Mouse (Mus musculus) heart, embryonic 14.5 days (tissue): Measurements from ENCODE around the gene Ppp2r5b. TPM values are rescaled to one million over a fixed set of nuclear protein-coding genes. Genes with fewer than 3 reads are reported as not detected.

Source experiments
- ATAC-seq: fragments of 200-750 bp; cut with Nextera tagmentation; 2 replicates; pipeline ENCODE4 v1.8.0; 2017; ENCODE audit warnings: low read depth, moderate TSS enrichment; ENCODE audit not compliant: insufficient number of reproducible peaks, insufficient read depth, low FRiP score
- H3K27ac ChIP-seq, 2 experiments: fragments of 200-500 bp in 1 of 2; fragments of 300-500 bp in 1 of 2; sonication (generic) in 1 of 2; replicated peaks in 1 of 2; 2 replicates each; pipeline ENCODE4 v1.5.1; 2012 to 2014; ENCODE audit warnings: low read depth in 2 of 2, low read length in 2 of 2, control low read depth in 1 of 2, mild to moderate bottlenecking in 1 of 2, mixed read lengths in 1 of 2; ENCODE audit not compliant: control insufficient read depth in 1 of 2, insufficient read depth in 1 of 2
- H3K27me3 ChIP-seq: fragments of 300-500 bp; sonication (generic); 2 replicates; pipeline ENCODE4 v1.6.1; 2014; ENCODE audit warnings: mild to moderate bottlenecking, low read length, control low read depth; ENCODE audit not compliant: control insufficient read depth, insufficient read depth
- H3K36me3 ChIP-seq: fragments of 300-500 bp; sonication (generic); 2 replicates; pipeline ENCODE4 v1.6.1; 2014; ENCODE audit warnings: mild to moderate bottlenecking, control low read depth, low read length, mixed read lengths; ENCODE audit not compliant: control insufficient read depth, insufficient read depth
- H3K4me1 ChIP-seq, 2 experiments: fragments of 200-500 bp in 1 of 2; fragments of 300-500 bp in 1 of 2; sonication (generic) in 1 of 2; 2 replicates each; pipeline ENCODE4 v1.6.1; 2012 to 2014; ENCODE audit warnings: low read length in 2 of 2, control low read depth in 1 of 2, mixed read lengths in 1 of 2; ENCODE audit not compliant: control insufficient read depth in 2 of 2, insufficient read depth in 2 of 2
- H3K4me2 ChIP-seq: fragments of 300-500 bp; sonication (generic); 2 replicates; pipeline ENCODE4 v1.6.1; 2014; ENCODE audit warnings: mild to moderate bottlenecking, low read length
- H3K4me3 ChIP-seq, 2 experiments: fragments of 200-500 bp in 1 of 2; fragments of 300-500 bp in 1 of 2; sonication (generic) in 1 of 2; 2 replicates each; pipeline ENCODE4 v1.5.1; 2012 to 2014; ENCODE audit warnings: low read length in 2 of 2, mild to moderate bottlenecking in 2 of 2, control low read depth in 1 of 2, low read depth in 1 of 2, moderate library complexity in 1 of 2; ENCODE audit not compliant: control insufficient read depth in 1 of 2, insufficient read depth in 1 of 2
- H3K9ac ChIP-seq: fragments of 300-500 bp; sonication (generic); 2 replicates; pipeline ENCODE4 v1.6.1; 2014; ENCODE audit warnings: mild to moderate bottlenecking, low read length
- H3K9me3 ChIP-seq: fragments of 300-500 bp; sonication (generic); 2 replicates; pipeline ENCODE4 v1.6.1; 2016; ENCODE audit warnings: low read length, control low read depth; ENCODE audit not compliant: control insufficient read depth
- WGBS: fragments of 180-500 bp; shearing (Covaris S2); extraction: QIAGEN DNeasy Blood & Tissue Kit; methylation state at CpG from one replicate; pipeline ENCODE4 v1.1.7; 2014; 5-methylcytosine and 5-hydroxymethylcytosine counted together
- polyA plus RNA-seq: library from polyadenylated mRNA; unstranded; fragments of >200 nt; fragmentation: Nextera tagmentation; extraction: Ambion mirVana; gene quantifications from 2 replicates; pipeline ENCODE4 v1.2.1, GENCODE M21; 2014

Gene Ppp2r5b
- polyA plus RNA-seq, 1 experiment from 2014 or later, result 26.0 TPM

DNA sequence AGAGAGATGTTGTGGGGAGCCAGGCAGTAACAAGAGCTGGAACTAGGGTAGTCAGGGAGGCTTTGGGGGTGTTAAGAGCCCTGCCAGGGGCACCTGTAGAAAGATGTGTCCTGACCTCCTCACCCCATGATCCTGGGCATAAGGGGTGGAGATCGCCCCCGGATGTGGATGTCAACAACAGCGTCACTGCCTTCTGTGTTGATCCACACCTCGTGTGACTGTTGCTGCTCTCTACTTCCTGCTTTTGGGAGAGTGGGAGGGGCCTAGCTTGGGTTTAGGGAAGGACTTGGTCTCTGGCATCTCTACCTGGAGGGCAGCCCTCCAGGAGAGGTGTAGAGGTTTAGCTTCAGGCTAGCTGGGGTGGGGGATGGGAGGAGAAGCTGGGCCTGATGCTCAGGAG, 6.6 kb upstream of the Ppp2r5b start:
- WGBS, result 2% methylated on average over 4 of the region's 4 CpGs
- Histone ChIP-seq H3K4me2 (peak overlapping the region; percentile 86), H3K9me3 (no peaks in the 10 kb centered on the region), H3K4me1 (peaks cover 5 to 9% of the 10 kb centered on the region in 2 experiments), H3K4me3 (peak overlapping the region; percentile 70 to 82), H3K9ac (peak overlapping the region; percentile 92), H3K27ac (peak overlapping the region in 1 of 2 experiments; percentile 80; a peak in 2 of 4 replicates), H3K36me3 (peaks cover 27% of the 10 kb centered on the region), H3K27me3 (no peaks in the 10 kb centered on the region)
- no peak for ATAC-seq

DNA sequence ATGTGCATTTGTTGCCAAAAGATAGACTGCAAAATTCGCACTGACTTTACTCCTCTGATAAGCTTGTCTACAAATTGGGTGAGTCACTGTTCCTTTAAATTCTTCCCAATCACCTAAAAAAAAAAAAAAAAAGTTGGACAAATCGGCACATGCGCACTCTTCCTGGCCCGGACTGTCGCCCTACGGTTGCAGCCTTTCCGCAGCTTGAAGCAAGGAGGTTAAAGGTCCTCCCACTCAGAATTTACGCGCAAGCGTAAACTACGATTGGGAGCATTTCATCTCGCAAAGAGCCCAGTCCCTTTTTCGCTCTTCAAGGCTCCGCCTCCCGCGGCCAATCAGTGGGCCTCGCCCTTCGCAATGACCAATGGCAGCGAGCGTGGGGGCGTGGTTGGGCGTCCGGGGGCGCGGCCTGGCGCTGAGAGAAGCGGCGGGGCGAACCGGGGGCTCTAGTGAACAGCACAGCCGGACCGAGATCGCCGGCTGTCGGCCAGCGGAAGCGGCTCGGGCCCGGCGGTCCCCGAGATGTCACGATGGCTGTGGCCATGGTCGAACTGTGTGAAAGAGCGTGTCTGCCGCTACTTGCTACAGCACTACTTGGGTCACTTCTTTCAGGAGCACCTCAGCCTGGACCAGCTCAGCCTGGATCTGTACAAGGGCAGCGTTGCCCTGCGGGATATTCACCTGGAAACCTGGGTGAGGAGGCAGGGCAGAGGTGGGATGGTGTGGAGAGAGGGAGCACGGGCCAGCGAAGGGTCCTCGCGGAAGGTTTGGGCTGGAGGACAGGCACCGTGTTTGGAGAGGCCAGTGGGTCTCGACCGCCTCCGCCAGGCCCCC, 5.8 kb upstream of the Ppp2r5b start, which contains the start of gene Atg2a:
Gene Atg2a, plus strand, starts transcription at position 395 of the 834 bp plus-strand sequence.
- Histone ChIP-seq H3K4me1 (peaks cover 6 to 11% of the 10 kb centered on the region in 2 experiments), H3K4me3 (peak within 1 kb of the TSS; percentile 70 to 82)
- WGBS, result under 1% methylated on average over 55 of the region's 55 CpGs

DNA sequence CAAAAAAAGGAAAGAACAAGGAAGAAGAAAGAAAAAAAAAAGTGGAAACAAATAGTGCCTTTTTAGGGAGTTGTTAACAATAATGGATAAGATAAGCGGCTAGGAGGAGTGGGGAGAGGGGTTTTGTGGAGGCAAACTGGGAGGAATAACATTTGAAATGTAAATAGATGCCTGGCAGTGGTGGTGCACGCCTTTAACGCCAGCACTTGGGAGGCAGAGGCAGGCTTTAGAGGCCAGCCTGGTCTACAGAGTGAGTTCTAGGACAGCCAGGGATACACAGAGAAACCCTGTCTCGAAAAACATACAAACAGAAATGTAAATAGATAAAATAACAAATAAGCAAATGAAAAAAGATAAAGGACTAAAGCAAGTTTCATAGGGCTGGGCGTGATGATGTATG, 5.1 kb upstream of the Ppp2r5b start:
- Histone ChIP-seq H3K36me3 (peaks cover 12% of the 10 kb centered on the region), H3K9me3 (no peaks in the 10 kb centered on the region), H3K27me3 (no peaks in the 10 kb centered on the region), H3K27ac (peak overlapping the region; percentile 22 to 48; a peak in 3 of 4 replicates), H3K4me3 (peak overlapping the region in 1 of 2 experiments; percentile 82; a peak in 3 of 4 replicates), H3K4me1 (peaks cover 9 to 14% of the 10 kb centered on the region in 2 experiments), H3K4me2 (peak overlapping the region; percentile 42), H3K9ac (peak overlapping the region; percentile 27; the same call in 1 of the 2 replicates)
- WGBS, result 28% methylated on average over 5 of the region's 5 CpGs
- no peak for ATAC-seq

More for the DNA sequence above, 5.8 kb upstream of the Ppp2r5b start, which contains the start of gene Atg2a:
- Histone ChIP-seq H3K27ac (peak within 1 kb of the TSS; percentile 45 to 80), H3K27me3 (no peaks in the 10 kb centered on the region), H3K4me2 (peak within 1 kb of the TSS; percentile 86), H3K9ac (peak within 1 kb of the TSS; percentile 92), H3K36me3 (peaks cover 20% of the 10 kb centered on the region), H3K9me3 (no peaks in the 10 kb centered on the region)
- peak; percentile 90 for ATAC-seq

DNA sequence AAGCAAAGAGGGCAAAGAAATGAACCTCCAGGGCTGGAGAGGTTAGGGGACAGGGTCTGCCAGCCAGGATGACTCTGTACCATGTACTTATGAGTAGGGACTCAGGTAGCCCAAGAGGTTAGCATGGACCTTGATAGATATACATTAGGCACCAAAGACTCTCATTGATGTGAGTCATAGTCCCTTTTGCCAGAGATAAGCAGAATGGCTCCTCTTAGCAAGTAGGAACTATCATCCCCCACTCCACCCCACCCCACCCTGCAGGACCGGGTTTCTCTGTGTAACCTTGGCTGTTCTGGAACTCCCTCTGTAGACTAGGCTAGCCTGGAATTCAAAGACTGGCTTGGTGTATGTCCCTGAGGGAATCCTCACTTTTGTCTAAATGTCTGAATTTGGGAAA, 4.5 kb upstream of the Ppp2r5b start:
- Histone ChIP-seq H3K9ac (no peak overlapping the region), H3K4me3 (no peak overlapping the region), H3K4me1 (peaks cover 9 to 15% of the 10 kb centered on the region in 2 experiments), H3K9me3 (no peaks in the 10 kb centered on the region), H3K4me2 (no peak overlapping the region), H3K27ac (no peak overlapping the region), H3K36me3 (peaks cover 7% of the 10 kb centered on the region; the same call in 1 of the 2 replicates), H3K27me3 (no peaks in the 10 kb centered on the region)
- 37% methylated on average over 1 of the region's 1 CpGs for WGBS
- ATAC-seq, result no peak

DNA sequence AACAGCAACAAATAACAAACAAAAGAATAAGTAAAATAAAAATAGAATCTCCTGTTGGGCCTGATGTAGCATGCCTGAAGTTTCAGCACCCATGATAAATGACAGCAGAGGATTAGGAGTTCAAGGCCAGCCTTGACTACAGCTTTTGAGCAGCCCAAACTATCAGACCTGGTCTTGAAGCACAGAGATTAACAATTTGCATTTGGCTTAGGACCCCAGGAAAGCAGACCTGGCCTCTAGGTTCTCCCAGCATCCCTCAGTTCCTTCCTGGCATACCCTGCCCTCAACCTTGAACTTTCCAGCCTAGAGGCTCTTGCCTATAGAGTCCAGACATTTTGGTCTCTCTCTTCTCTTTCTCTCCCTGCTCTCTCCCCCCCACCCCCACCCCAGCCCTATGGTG, 3.1 kb upstream of the Ppp2r5b start:
- ATAC-seq, result no peak
- H3K27me3 ChIP-seq, result no peaks in the 10 kb centered on the region
- H3K9ac ChIP-seq, result no peak overlapping the region
- no peaks in the 10 kb centered on the region for H3K36me3 ChIP-seq
- H3K4me2 ChIP-seq, result no peak overlapping the region
- peaks cover 18 to 29% of the 10 kb centered on the region in 2 experiments for H3K4me1 ChIP-seq
- H3K4me3 ChIP-seq, result no peak overlapping the region
- H3K27ac ChIP-seq, result no peak overlapping the region
- no peaks in the 10 kb centered on the region for H3K9me3 ChIP-seq

DNA sequence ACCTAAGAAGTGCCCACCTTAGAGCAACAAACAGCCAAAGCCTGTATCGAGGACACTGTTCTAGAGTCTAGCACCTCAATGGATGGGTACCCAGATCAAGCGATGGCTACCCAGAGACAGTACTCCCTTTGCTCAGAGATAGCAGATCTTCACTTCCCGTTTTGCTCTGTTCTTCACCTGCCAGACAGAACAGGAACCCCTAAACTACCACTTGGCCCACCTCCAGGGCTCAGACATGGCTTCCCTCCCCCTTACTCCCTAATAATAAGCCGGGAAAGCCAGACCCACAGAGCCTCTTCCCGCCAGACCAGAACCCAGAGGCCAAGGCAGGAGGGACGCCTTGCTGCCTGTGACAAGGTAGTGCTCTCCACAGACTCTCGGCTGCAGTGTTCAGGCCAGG, 1.2 kb upstream of the Ppp2r5b start:
- no peaks in the 10 kb centered on the region for H3K9me3 ChIP-seq
- H3K4me1 ChIP-seq, result peaks cover 13 to 20% of the 10 kb centered on the region in 2 experiments
- no peaks in the 10 kb centered on the region for H3K27me3 ChIP-seq
- H3K4me3 ChIP-seq, result no peak overlapping the region
- H3K36me3 ChIP-seq, result peaks cover 17% of the 10 kb centered on the region
- WGBS, result 70% methylated on average over 7 of the region's 7 CpGs
- no peak overlapping the region for H3K27ac ChIP-seq
- ATAC-seq, result no peak
- no peak overlapping the region for H3K4me2 ChIP-seq
- no peak overlapping the region for H3K9ac ChIP-seq

DNA sequence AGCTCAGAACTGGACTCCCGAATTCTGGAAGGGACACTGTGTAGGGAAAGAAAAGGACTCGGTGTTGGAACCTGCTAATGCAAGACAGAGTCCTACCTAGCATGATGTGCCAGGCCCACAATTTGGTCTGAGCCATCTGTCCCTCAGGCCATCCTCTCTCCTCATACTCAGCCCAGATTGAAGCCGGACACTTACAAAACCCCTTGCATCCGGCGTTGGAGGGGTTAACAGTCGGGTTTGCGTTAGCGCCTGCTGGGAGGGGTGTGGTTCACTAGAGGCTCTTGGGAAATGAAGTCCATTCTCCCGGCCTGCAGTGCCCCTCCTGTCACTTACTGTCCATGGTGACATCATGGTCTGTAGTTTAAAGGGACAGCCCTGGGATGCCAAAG, 375 bp upstream of the Ppp2r5b start:
- Histone ChIP-seq H3K9me3 (no peaks in the 10 kb centered on the region), H3K27me3 (no peaks in the 10 kb centered on the region), H3K4me1 (peaks cover 13 to 20% of the 10 kb centered on the region in 2 experiments), H3K9ac (peak overlapping the region; percentile 88), H3K4me2 (peak overlapping the region; percentile 82), H3K36me3 (peaks cover 25% of the 10 kb centered on the region), H3K4me3 (peak overlapping the region; percentile 80 to 83), H3K27ac (peak overlapping the region; percentile 96 to 98)
- 0% methylated on average over 9 of the region's 9 CpGs for WGBS
- peak; percentile 88 for ATAC-seq
